Mouse (Mus musculus) intestine, postnatal 0 days (tissue): ENCODE results near the gene Btg1. TPM values are rescaled to one million over a fixed set of nuclear protein-coding genes. Genes with fewer than 3 reads are reported as not detected.

Experiments
- ATAC-seq: fragments of 200-750 bp; cut with Nextera tagmentation; 2 replicates; pipeline ENCODE4 v1.8.0; 2017; ENCODE audit warnings: mild to moderate bottlenecking, moderate TSS enrichment, moderate library complexity
- H3K27ac ChIP-seq: fragments of 300-500 bp; sonication (generic); 2 replicates; pipeline ENCODE4 v1.5.1; 2014; ENCODE audit warnings: mild to moderate bottlenecking, low read depth, low read length, moderate library complexity
- H3K27me3 ChIP-seq: fragments of 300-500 bp; sonication (generic); replicated peaks from 2 replicates; pipeline ENCODE4 v1.6.1; 2014; ENCODE audit warnings: low read length, mixed read lengths; ENCODE audit not compliant: control insufficient read depth, insufficient read depth
- H3K36me3 ChIP-seq: fragments of 300-500 bp; sonication (generic); 2 replicates; pipeline ENCODE4 v1.6.1; 2014; ENCODE audit warnings: mild to moderate bottlenecking, moderate library complexity; ENCODE audit not compliant: control insufficient read depth, insufficient read depth
- H3K4me1 ChIP-seq: fragments of 300-500 bp; sonication (generic); replicated peaks from 2 replicates; pipeline ENCODE4 v1.6.1; 2014; ENCODE audit warnings: antibody characterized with exemption, low read length, mixed read lengths; ENCODE audit not compliant: control insufficient read depth, insufficient read depth
- H3K4me2 ChIP-seq: fragments of 300-500 bp; sonication (generic); replicated peaks from 2 replicates; pipeline ENCODE4 v1.6.1; 2014; ENCODE audit warnings: low read depth, mild to moderate bottlenecking, moderate library complexity
- H3K4me3 ChIP-seq: fragments of 300-500 bp; sonication (generic); 2 replicates; pipeline ENCODE4 v1.5.1; 2014; ENCODE audit warnings: low read depth, low read length
- H3K9ac ChIP-seq: fragments of 300-500 bp; sonication (generic); 2 replicates; pipeline ENCODE4 v1.6.1; 2014; ENCODE audit warnings: mild to moderate bottlenecking, low read depth, low read length
- H3K9me3 ChIP-seq: fragments of 300-500 bp; sonication (generic); 2 replicates; pipeline ENCODE4 v1.6.1; 2016; ENCODE audit warnings: mixed run types; ENCODE audit not compliant: control insufficient read depth
- CTCF ChIP-seq: sonication (generic); IDR thresholded peaks from 2 replicates; pipeline ENCODE4 v1.5.1; 2016; ENCODE audit warnings: low read depth, mild to moderate bottlenecking, control low read depth, antibody characterized with exemption, moderate library complexity
- WGBS: fragments of 180-500 bp; shearing (Covaris S2); extraction: QIAGEN DNeasy Blood & Tissue Kit; methylation state at CpG from one replicate; pipeline ENCODE4 v1.1.7; 2014; 5-methylcytosine and 5-hydroxymethylcytosine counted together
- polyA plus RNA-seq: library from polyadenylated mRNA; unstranded; fragments of >200 nt; fragmentation: Nextera tagmentation; extraction: Ambion mirVana; gene quantifications from 2 replicates; pipeline ENCODE4 v1.2.1, GENCODE M21; 2015

Gene Btg1
- polyA plus RNA-seq, 1 experiment from 2014 or later = 30.1 TPM

GRCm38 (mm10) chr10:96628100-96628912 lies 11.5 kb downstream of the Btg1 start:
- Histone ChIP-seq H3K27me3 (no peaks in the 10 kb centered on the region), H3K36me3 (peaks cover 9% of the 10 kb centered on the region; the same call in 1 of the 2 replicates), H3K9ac (no peak overlapping the region), H3K27ac (no peak overlapping the region), H3K4me3 (no peak overlapping the region), H3K9me3 (no peaks in the 10 kb centered on the region), H3K4me1 (peaks cover 9% of the 10 kb centered on the region; the same call in 1 of the 2 replicates), H3K4me2 (no peak overlapping the region)
- TF ChIP-seq CTCF = no peak
- 70% methylated on average over 16 of the region's 16 CpGs for WGBS
- peak; percentile 40; the same call in 1 of the 2 replicates for ATAC-seq

DNA sequence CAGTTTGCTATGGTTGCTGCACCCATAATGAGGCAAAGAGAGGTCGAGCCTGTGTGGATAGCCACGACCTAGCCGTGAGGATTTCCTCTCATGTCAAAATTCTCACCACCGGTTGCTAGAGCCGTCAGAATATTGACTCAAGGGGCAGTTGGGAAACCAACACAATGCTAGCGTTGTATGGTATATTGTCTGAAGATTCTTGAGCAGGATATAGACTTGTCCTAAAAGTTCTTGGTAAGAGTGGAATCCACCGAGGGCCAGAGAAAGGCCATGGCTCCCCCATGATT lies 12.1 kb downstream of the Btg1 start:
- no peaks in the 10 kb centered on the region for H3K9me3 ChIP-seq
- no peak overlapping the region for H3K4me3 ChIP-seq
- no peak overlapping the region for H3K4me2 ChIP-seq
- TF ChIP-seq CTCF = no peak
- no peak overlapping the region for H3K9ac ChIP-seq
- no peak for ATAC-seq
- no peaks in the 10 kb centered on the region for H3K27me3 ChIP-seq
- peaks cover 9% of the 10 kb centered on the region; the same call in 1 of the 2 replicates for H3K36me3 ChIP-seq
- 77% methylated on average over 7 of the region's 7 CpGs for WGBS
- peaks cover 7% of the 10 kb centered on the region; the same call in 1 of the 2 replicates for H3K4me1 ChIP-seq
- H3K27ac ChIP-seq = no peak overlapping the region

DNA sequence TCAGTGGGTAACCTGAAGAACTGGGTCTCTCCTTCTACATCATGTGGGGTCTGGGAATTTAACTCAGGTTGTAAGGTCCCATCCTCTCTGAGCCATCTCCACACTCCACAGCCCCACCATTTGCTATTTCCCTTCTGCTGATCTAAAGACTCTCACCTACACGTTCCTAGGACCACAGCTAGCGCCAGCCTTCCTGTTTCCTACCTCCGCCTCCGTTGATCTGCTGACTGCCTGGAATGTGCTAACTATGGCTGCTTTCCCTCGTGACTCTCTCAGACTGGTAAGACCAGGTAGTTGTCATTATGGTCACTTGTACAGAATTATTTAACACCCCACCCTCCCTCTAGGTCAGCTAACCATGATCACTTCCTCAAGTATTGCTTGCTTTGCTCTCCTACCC lies 13.3 kb downstream of the Btg1 start:
- Histone ChIP-seq H3K4me1 (peaks cover 2% of the 10 kb centered on the region; the same call in 1 of the 2 replicates), H3K9me3 (no peaks in the 10 kb centered on the region), H3K4me2 (no peak overlapping the region), H3K9ac (no peak overlapping the region), H3K27me3 (no peaks in the 10 kb centered on the region), H3K36me3 (peaks cover 9% of the 10 kb centered on the region; the same call in 1 of the 2 replicates), H3K4me3 (no peak overlapping the region), H3K27ac (no peak overlapping the region)
- no peak for ATAC-seq
- TF ChIP-seq CTCF = no peak
- WGBS = 66% methylated on average over 5 of the region's 5 CpGs

DNA sequence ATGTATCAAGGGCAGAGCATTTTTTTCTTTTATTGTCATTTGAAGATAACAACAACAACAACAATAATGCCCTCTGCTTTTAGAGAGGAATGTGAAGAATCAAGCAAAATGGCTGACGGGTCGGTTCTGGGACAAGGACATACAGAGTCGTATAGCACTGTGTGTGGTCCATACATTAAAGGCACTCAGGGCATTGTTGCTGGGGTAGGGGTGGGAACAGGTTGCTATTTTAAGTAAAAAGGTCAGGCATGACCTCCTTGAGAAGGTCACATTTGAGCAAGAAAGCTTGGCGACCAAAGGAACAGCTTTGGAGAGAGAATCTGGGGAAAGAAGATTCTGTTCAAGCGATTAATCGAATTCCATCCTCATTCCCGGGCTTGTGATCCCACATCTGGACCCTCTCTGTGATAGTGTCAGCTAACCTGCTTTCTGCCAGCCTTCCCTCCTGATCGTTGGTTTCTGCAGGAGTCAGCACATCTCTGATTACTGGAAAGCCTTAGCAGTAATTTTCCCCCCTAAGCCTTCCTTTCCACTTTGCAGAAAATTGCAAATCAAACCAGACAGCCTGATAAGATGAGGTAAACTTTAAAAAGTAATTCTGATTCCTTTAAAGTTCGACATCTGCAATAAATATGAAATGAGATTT lies 14.4 kb downstream of the Btg1 start:
- Histone ChIP-seq H3K4me2 (no peak overlapping the region), H3K9ac (no peak overlapping the region), H3K27me3 (no peaks in the 10 kb centered on the region), H3K4me1 (0 out of 2 replicates have a peak, but pooled peaks cover 2% of the 10 kb centered on the region), H3K27ac (no peak overlapping the region), H3K4me3 (no peak overlapping the region), H3K9me3 (no peaks in the 10 kb centered on the region), H3K36me3 (peaks cover 9% of the 10 kb centered on the region; the same call in 1 of the 2 replicates)
- WGBS = 71% methylated on average over 9 of the region's 9 CpGs
- ATAC-seq = no peak
- no peak for TF ChIP-seq CTCF

DNA sequence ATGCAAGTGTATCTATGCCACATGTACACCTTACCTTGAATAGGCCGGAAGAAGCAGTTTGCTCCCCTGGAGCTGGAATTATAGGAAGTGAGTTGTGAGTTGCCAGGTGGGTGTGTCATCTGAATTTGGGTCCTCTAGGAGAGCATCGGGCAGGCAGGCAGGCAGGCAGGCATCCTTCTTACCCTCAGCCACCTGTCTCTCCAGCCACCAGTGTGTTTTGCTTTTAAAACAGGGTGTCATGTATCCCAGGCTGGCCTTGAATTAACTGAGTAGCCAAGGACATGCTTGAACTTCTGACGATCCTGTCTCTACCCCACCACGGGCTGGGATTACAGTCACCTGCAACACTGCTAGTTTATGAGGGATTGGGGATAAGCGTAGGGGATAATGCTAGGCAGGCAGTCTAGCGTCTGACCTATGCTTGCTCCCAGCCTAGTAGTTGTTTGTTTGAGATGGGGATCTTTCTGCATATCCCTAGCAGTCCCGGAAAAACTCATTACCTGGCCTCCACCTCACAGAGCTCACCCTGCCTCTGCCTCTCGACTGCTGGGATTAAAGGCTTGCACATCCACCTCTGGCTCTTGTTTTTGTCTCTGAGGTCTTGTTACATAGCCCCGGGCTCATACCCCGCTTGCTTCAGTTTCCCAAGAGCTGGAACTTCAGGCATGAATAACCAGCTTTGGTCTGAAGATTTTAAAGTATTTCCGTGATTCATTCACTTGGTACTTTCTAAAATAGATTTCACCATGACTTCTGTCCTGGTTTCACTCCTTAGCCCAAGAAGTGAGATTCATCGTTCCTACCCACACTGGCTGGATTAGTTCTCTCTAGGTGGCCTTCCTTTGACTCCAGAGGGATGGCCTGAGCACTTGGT lies 15.7 kb downstream of the Btg1 start:
- TF ChIP-seq CTCF = no peak
- no peak overlapping the region for H3K9ac ChIP-seq
- no peaks in the 10 kb centered on the region for H3K27me3 ChIP-seq
- WGBS = 66% methylated on average over 12 of the region's 12 CpGs
- H3K4me2 ChIP-seq = no peak overlapping the region
- H3K4me1 ChIP-seq = 0 out of 2 replicates have a peak, but pooled peaks cover 2% of the 10 kb centered on the region
- ATAC-seq = no peak
- no peak overlapping the region for H3K27ac ChIP-seq
- H3K4me3 ChIP-seq = no peak overlapping the region
- H3K36me3 ChIP-seq = peaks cover 9% of the 10 kb centered on the region; the same call in 1 of the 2 replicates
- H3K9me3 ChIP-seq = no peaks in the 10 kb centered on the region

GRCm38 (mm10) chr10:96633145-96633516 lies 16.3 kb downstream of the Btg1 start:
- no peak for TF ChIP-seq CTCF
- H3K36me3 ChIP-seq = peaks cover 9% of the 10 kb centered on the region; the same call in 1 of the 2 replicates
- no peaks in the 10 kb centered on the region for H3K27me3 ChIP-seq
- no peak overlapping the region for H3K4me2 ChIP-seq
- 0 out of 2 replicates have a peak, but pooled peaks cover 2% of the 10 kb centered on the region for H3K4me1 ChIP-seq
- no peak overlapping the region for H3K4me3 ChIP-seq
- no peak overlapping the region for H3K9ac ChIP-seq
- no peak for ATAC-seq
- H3K27ac ChIP-seq = no peak overlapping the region
- no peaks in the 10 kb centered on the region for H3K9me3 ChIP-seq
- 72% methylated on average over 4 of the region's 4 CpGs for WGBS
